Mouse (Mus musculus): Measurements from ENCODE around the gene Ankrd44. TPM values are rescaled to one million over a fixed set of nuclear protein-coding genes. Genes with fewer than 3 reads are reported as not detected.
A peak's percentile ranks its signal among the peaks of the same experiment; 100 is the strongest.

Gene Ankrd44
- polyA plus RNA-seq, 1 experiment from 2014 or later, result 16.7 TPM

- H3K4me2 ChIP-seq, result no peak overlapping the region
- peaks cover 11% of the 10 kb centered on the region for H3K4me1 ChIP-seq (replicated peaks)
- H3K27ac ChIP-seq (replicated peaks), result no peak overlapping the region
- no peak overlapping the region for H3K9ac ChIP-seq
- no peaks in the 10 kb centered on the region for H3K36me3 ChIP-seq
- H3K9me3 ChIP-seq, result no peaks in the 10 kb centered on the region
- no peak overlapping the region for H3K4me3 ChIP-seq
- no peak for ATAC-seq (ENCODE audit: low read depth)
- 87% methylated on average over 17 of the region's 17 CpGs for WGBS
- H3K27me3 ChIP-seq, result no peaks in the 10 kb centered on the region
These were observed 88.3 kb downstream of the Ankrd44 start for GRCm38 (mm10) chr1:54837721-54838485.

GRCm38 (mm10) chr1:54835661-54836205, 90.5 kb downstream of the Ankrd44 start:
- Histone ChIP-seq H3K9ac (no peak overlapping the region), H3K27me3 (no peaks in the 10 kb centered on the region), H3K4me2 (no peak overlapping the region), H3K9me3 (no peaks in the 10 kb centered on the region), H3K36me3 (no peaks in the 10 kb centered on the region), H3K4me1 (replicated peaks) (peaks cover 8% of the 10 kb centered on the region; the same call in 1 of the 2 replicates), H3K4me3 (no peak overlapping the region), H3K27ac (replicated peaks) (no peak overlapping the region)
- ATAC-seq (ENCODE audit: low read depth), result no peak
- 86% methylated on average over 6 of the region's 6 CpGs for WGBS

- ATAC-seq (ENCODE audit: low read depth), result 0 out of 2 replicates have a peak, but pooled peaks have one; percentile 19
These were observed 93.0 kb downstream of the Ankrd44 start for GRCm38 (mm10) chr1:54833221-54833620.

GRCm38 (mm10) chr1:54832765-54833164, 93.4 kb downstream of the Ankrd44 start:
- Histone ChIP-seq H3K4me3 (no peak overlapping the region), H3K27me3 (no peaks in the 10 kb centered on the region), H3K4me1 (replicated peaks) (peaks cover 8% of the 10 kb centered on the region; the same call in 1 of the 2 replicates), H3K4me2 (no peak overlapping the region), H3K27ac (replicated peaks) (no peak overlapping the region), H3K9ac (no peak overlapping the region), H3K36me3 (no peaks in the 10 kb centered on the region), H3K9me3 (no peaks in the 10 kb centered on the region)
- 0% methylated on average over 1 of the region's 1 CpGs for WGBS
- ATAC-seq (ENCODE audit: low read depth), result 0 out of 2 replicates have a peak, but pooled peaks have one; percentile 25

More at GRCm38 (mm10) chr1:54833221-54833620, 93.0 kb downstream of the Ankrd44 start:
- Histone ChIP-seq H3K9me3 (no peaks in the 10 kb centered on the region), H3K27me3 (no peaks in the 10 kb centered on the region), H3K36me3 (no peaks in the 10 kb centered on the region), H3K4me1 (replicated peaks) (peaks cover 8% of the 10 kb centered on the region; the same call in 1 of the 2 replicates), H3K9ac (no peak overlapping the region), H3K4me2 (no peak overlapping the region), H3K27ac (replicated peaks) (no peak overlapping the region), H3K4me3 (no peak overlapping the region)
- 94% methylated on average over 6 of the region's 6 CpGs for WGBS

GRCm38 (mm10) chr1:54830223-54830622, 96.0 kb downstream of the Ankrd44 start:
- Histone ChIP-seq H3K36me3 (no peaks in the 10 kb centered on the region), H3K9ac (no peak overlapping the region), H3K4me3 (no peak overlapping the region), H3K27ac (replicated peaks) (no peak overlapping the region), H3K4me1 (replicated peaks) (peaks cover 17% of the 10 kb centered on the region), H3K27me3 (no peaks in the 10 kb centered on the region), H3K4me2 (no peak overlapping the region), H3K9me3 (no peaks in the 10 kb centered on the region)
- ATAC-seq (ENCODE audit: low read depth), result no peak
- 70% methylated on average over 6 of the region's 6 CpGs for WGBS

GRCm38 (mm10) chr1:54829681-54830213, 96.4 kb downstream of the Ankrd44 start:
- no peak overlapping the region for H3K9ac ChIP-seq
- no peak overlapping the region for H3K4me3 ChIP-seq
- no peak overlapping the region for H3K4me2 ChIP-seq
- no peak overlapping the region for H3K27ac ChIP-seq (replicated peaks)
- no peak for ATAC-seq (ENCODE audit: low read depth)
- H3K9me3 ChIP-seq, result no peaks in the 10 kb centered on the region
- H3K36me3 ChIP-seq, result no peaks in the 10 kb centered on the region
- H3K4me1 ChIP-seq (replicated peaks), result peaks cover 17% of the 10 kb centered on the region
- no peaks in the 10 kb centered on the region for H3K27me3 ChIP-seq
- 93% methylated on average over 5 of the region's 5 CpGs for WGBS

GRCm38 (mm10) chr1:54827827-54828226, 98.4 kb downstream of the Ankrd44 start:
- H3K4me3 ChIP-seq, result no peak overlapping the region
- no peak overlapping the region for H3K4me2 ChIP-seq
- WGBS, result 83% methylated on average over 8 of the region's 8 CpGs
- no peaks in the 10 kb centered on the region for H3K9me3 ChIP-seq
- no peaks in the 10 kb centered on the region for H3K27me3 ChIP-seq
- H3K9ac ChIP-seq, result no peak overlapping the region
- ATAC-seq (ENCODE audit: low read depth), result no peak
- H3K36me3 ChIP-seq, result no peaks in the 10 kb centered on the region
- H3K27ac ChIP-seq (replicated peaks), result no peak overlapping the region
- peaks cover 10% of the 10 kb centered on the region for H3K4me1 ChIP-seq (replicated peaks)

- Histone ChIP-seq H3K36me3 (no peaks in the 10 kb centered on the region), H3K9ac (no peak overlapping the region), H3K27me3 (no peaks in the 10 kb centered on the region), H3K4me1 (replicated peaks) (peaks cover 10% of the 10 kb centered on the region), H3K27ac (replicated peaks) (no peak overlapping the region), H3K9me3 (no peaks in the 10 kb centered on the region), H3K4me3 (no peak overlapping the region), H3K4me2 (no peak overlapping the region)
- WGBS, result 44% methylated on average over 3 of the region's 3 CpGs
- no peak for ATAC-seq (ENCODE audit: low read depth)
These were observed 98.8 kb downstream of the Ankrd44 start for GRCm38 (mm10) chr1:54827351-54827750.

GRCm38 (mm10) chr1:54826426-54826986, 99.7 kb downstream of the Ankrd44 start:
- Histone ChIP-seq H3K9me3 (no peaks in the 10 kb centered on the region), H3K27me3 (no peaks in the 10 kb centered on the region), H3K9ac (no peak overlapping the region), H3K27ac (replicated peaks) (no peak overlapping the region), H3K36me3 (no peaks in the 10 kb centered on the region), H3K4me2 (no peak overlapping the region), H3K4me3 (no peak overlapping the region), H3K4me1 (replicated peaks) (peaks cover 10% of the 10 kb centered on the region)
- 66% methylated on average over 4 of the region's 4 CpGs for WGBS
- no peak for ATAC-seq (ENCODE audit: low read depth)

- Histone ChIP-seq H3K36me3 (no peaks in the 10 kb centered on the region), H3K27me3 (no peaks in the 10 kb centered on the region), H3K9me3 (no peaks in the 10 kb centered on the region), H3K9ac (no peak overlapping the region), H3K27ac (replicated peaks) (no peak overlapping the region), H3K4me1 (replicated peaks) (peaks cover 10% of the 10 kb centered on the region), H3K4me3 (no peak overlapping the region), H3K4me2 (no peak overlapping the region)
- ATAC-seq (ENCODE audit: low read depth), result no peak
- whole genome bisulfite sequencing, result 77% methylated on average over 6 of the region's 6 CpGs
These were observed 100.3 kb downstream of the Ankrd44 start for GRCm38 (mm10) chr1:54825718-54826425.

GRCm38 (mm10) chr1:54824106-54824808, 101.9 kb downstream of the Ankrd44 start:
- 64% methylated on average over 14 of the region's 14 CpGs for WGBS
- ATAC-seq (ENCODE audit: low read depth), result no peak

More at GRCm38 (mm10) chr1:54824106-54824808, 101.9 kb downstream of the Ankrd44 start:
- Histone ChIP-seq H3K4me3 (no peak overlapping the region), H3K4me1 (replicated peaks) (peaks cover 10% of the 10 kb centered on the region), H3K27me3 (no peaks in the 10 kb centered on the region), H3K4me2 (no peak overlapping the region), H3K27ac (replicated peaks) (no peak overlapping the region), H3K36me3 (no peaks in the 10 kb centered on the region), H3K9me3 (no peaks in the 10 kb centered on the region), H3K9ac (no peak overlapping the region)

Data from neural tube, embryonic 13.5 days (tissue).